ENCODE assay signal across 8 mouse cellular contexts in the genomic region with DNA sequence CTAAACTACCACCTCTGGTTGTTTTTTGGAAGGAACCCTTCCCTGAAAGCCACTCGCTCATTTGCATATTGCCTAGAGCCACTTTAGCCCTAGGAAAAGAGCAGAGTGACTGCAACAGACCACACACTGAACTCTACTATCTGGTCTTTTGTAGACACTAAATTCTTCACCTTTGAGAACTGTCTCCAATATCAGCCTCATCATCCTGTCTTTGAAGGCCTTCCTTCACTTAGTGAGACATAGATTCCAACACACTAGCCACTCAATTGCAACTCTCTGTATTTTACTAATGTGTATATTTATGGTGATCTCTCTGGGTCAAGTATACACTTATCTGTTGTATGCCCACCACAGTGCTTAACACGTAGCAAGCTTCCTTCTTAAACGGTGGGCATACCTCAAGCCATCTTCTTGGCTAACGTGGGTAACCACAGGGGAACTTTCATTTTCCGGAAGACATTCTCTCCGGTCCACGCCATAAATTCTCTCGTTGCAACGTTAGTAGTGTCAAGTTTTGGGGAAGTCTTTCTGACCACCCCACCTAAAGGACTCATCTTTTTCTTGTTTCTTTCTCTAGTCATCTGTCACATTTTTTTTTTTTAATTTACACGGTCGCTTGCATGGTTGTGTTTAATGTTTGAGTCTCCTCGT. TPM values are rescaled to one million over a fixed set of nuclear protein-coding genes. Genes with fewer than 3 reads are reported as not detected.
DNase-seq lines count a peak whose midpoint lies in the region; ATAC-seq lines count a peak whose summit lies in the region.

No protein-coding gene starts in this region.

- WGBS in neural tube, embryonic 11.5 days = 42% methylated on average over 12 of the region's 12 CpGs
- WGBS in embryonic facial prominence, embryonic 14.5 days = 38% methylated on average over 12 of the region's 12 CpGs
- 41% methylated on average over 12 of the region's 12 CpGs for WGBS in limb, embryonic 12.5 days

- H3K9ac ChIP-seq in neural tube, embryonic 11.5 days (ENCODE audit: low read length) = peak overlapping the region; percentile 88
- H3K9ac ChIP-seq in embryonic facial prominence, embryonic 14.5 days (ENCODE audit: low read depth, low read length) = peak overlapping the region; percentile 89
- H3K9ac ChIP-seq in limb, embryonic 12.5 days (replicated peaks) = peak overlapping the region; percentile 79

- H3K9me3 ChIP-seq in neural tube, embryonic 11.5 days (ENCODE audit: control insufficient read depth, low read length) = no peaks in the 10 kb centered on the region
- no peaks in the 10 kb centered on the region for H3K9me3 ChIP-seq in embryonic facial prominence, embryonic 14.5 days (ENCODE audit: control insufficient read depth, low read length)
- no peaks in the 10 kb centered on the region for H3K9me3 ChIP-seq in limb, embryonic 12.5 days

- DNase-seq in neural tube, embryonic 11.5 days (ENCODE audit: low spot score) = no peak
- DNase-seq in neural tube, embryonic 10.5 days (ENCODE audit: extremely low spot score, low spot score) = no peak
- no peak for DNase-seq in embryonic facial prominence, embryonic 14.5 days (ENCODE audit: low spot score)
- peak; percentile 31 for DNase-seq in splenic B cell, adult 2 months (ENCODE audit: low read depth, low spot score)
- DNase-seq in adrenal gland, postnatal 25 days = no peak
- DNase-seq in right cerebral cortex, adult 18-20 months = no peak
- no peak for DNase-seq in cerebellum, adult 11-12 months

- H3K4me2 ChIP-seq in neural tube, embryonic 11.5 days (ENCODE audit: low read depth) = peak overlapping the region; percentile 75
- peak overlapping the region; percentile 65 for H3K4me2 ChIP-seq in embryonic facial prominence, embryonic 14.5 days (ENCODE audit: low read depth, low read length)
- H3K4me2 ChIP-seq in limb, embryonic 12.5 days = peak overlapping the region; percentile 64

- H3K4me1 ChIP-seq in neural tube, embryonic 11.5 days (ENCODE audit: control insufficient read depth, insufficient read depth, low read length) = peaks cover 6% of the 10 kb centered on the region
- H3K4me1 ChIP-seq in embryonic facial prominence, embryonic 14.5 days (ENCODE audit: control insufficient read depth, insufficient read depth, low read length) = peaks cover 8% of the 10 kb centered on the region; the same call in 1 of the 2 replicates
- peaks cover 6% of the 10 kb centered on the region; the same call in 1 of the 2 replicates for H3K4me1 ChIP-seq in limb, embryonic 12.5 days (replicated peaks)

- peak overlapping the region; percentile 86 for H3K4me3 ChIP-seq in neural tube, embryonic 11.5 days (ENCODE audit: low read depth, low read length)
- peak overlapping the region; percentile 94 for H3K4me3 ChIP-seq in embryonic facial prominence, embryonic 14.5 days (ENCODE audit: low read depth, low read length)
- peak overlapping the region; percentile 82 for H3K4me3 ChIP-seq in limb, embryonic 12.5 days (replicated peaks)

- no peak overlapping the region for H3K27ac ChIP-seq in neural tube, embryonic 11.5 days (ENCODE audit: low read depth, low read length)
- peak overlapping the region; percentile 76; the same call in 1 of the 2 replicates for H3K27ac ChIP-seq in embryonic facial prominence, embryonic 14.5 days (replicated peaks; ENCODE audit: low read depth, low read length)
- peak overlapping the region; percentile 62; the same call in 1 of the 2 replicates for H3K27ac ChIP-seq in limb, embryonic 12.5 days

- H3K36me3 ChIP-seq in neural tube, embryonic 11.5 days (ENCODE audit: control insufficient read depth, insufficient read depth, low read length) = peaks cover 6% of the 10 kb centered on the region
- peaks cover 28% of the 10 kb centered on the region for H3K36me3 ChIP-seq in embryonic facial prominence, embryonic 14.5 days (ENCODE audit: control insufficient read depth, insufficient read depth, low read length)
- H3K36me3 ChIP-seq in limb, embryonic 12.5 days = peaks cover 30% of the 10 kb centered on the region
- H3K36me3 ChIP-seq in splenic B cell, adult 2 months (ENCODE audit: control insufficient read depth, insufficient read depth, low read length, poor library complexity, severe bottlenecking) = peaks cover 4% of the 10 kb centered on the region; the same call in 1 of the 2 replicates

- no peaks in the 10 kb centered on the region for H3K27me3 ChIP-seq in neural tube, embryonic 11.5 days (ENCODE audit: control insufficient read depth, insufficient read depth, low read length)
- no peaks in the 10 kb centered on the region for H3K27me3 ChIP-seq in embryonic facial prominence, embryonic 14.5 days (replicated peaks; ENCODE audit: control insufficient read depth, insufficient read depth, low read length)
- H3K27me3 ChIP-seq in limb, embryonic 12.5 days = no peaks in the 10 kb centered on the region
- no peaks in the 10 kb centered on the region for H3K27me3 ChIP-seq in splenic B cell, adult 2 months (ENCODE audit: control insufficient read depth, insufficient read depth, low read length, poor library complexity, severe bottlenecking)

- ATAC-seq in neural tube, embryonic 11.5 days (ENCODE audit: insufficient read depth, low FRiP score, low TSS enrichment) = no peak
- no peak for ATAC-seq in embryonic facial prominence, embryonic 14.5 days (ENCODE audit: low read depth)
- ATAC-seq in limb, embryonic 12.5 days (ENCODE audit: insufficient number of reproducible peaks, insufficient read depth, low FRiP score, low TSS enrichment, low read depth) = no peak

RNA-seq across cellular contexts. Expression of gene Det1, which starts 0.9 kb away (rescaled TPM):
- 22.0 and 22.2 TPM in 2 replicates for polyA plus RNA-seq in neural tube, embryonic 11.5 days (2014; fragmentation: Nextera tagmentation; extraction: Ambion mirVana)
- 15.6 and 17.7 TPM in 2 replicates for polyA plus RNA-seq in embryonic facial prominence, embryonic 14.5 days (2014; fragmentation: Nextera tagmentation; extraction: Ambion mirVana)
- polyA plus RNA-seq in limb, embryonic 12.5 days (2016; fragmentation: Nextera tagmentation; extraction: Ambion mirVana) = 23.9 and 25.2 TPM in 2 replicates
- total RNA-seq in adrenal gland, postnatal 25 days (2021) = 17.1 and 17.8 TPM in 2 replicates

RNA-seq across cellular contexts. Expression of gene Aen, which starts 49.5 kb away (rescaled TPM):
- polyA plus RNA-seq in neural tube, embryonic 11.5 days (2014; fragmentation: Nextera tagmentation; extraction: Ambion mirVana) = 49.1 and 52.5 TPM in 2 replicates
- polyA plus RNA-seq in embryonic facial prominence, embryonic 14.5 days (2014; fragmentation: Nextera tagmentation; extraction: Ambion mirVana) = 31.8 and 32.7 TPM in 2 replicates
- 36.4 and 38.5 TPM in 2 replicates for polyA plus RNA-seq in limb, embryonic 12.5 days (2016; fragmentation: Nextera tagmentation; extraction: Ambion mirVana)
- total RNA-seq in adrenal gland, postnatal 25 days (2021) = 36.2 and 36.4 TPM in 2 replicates
